Mouse (Mus musculus) small intestine, adult 2 months (tissue): ENCODE measurements around the gene Gm20388. TPM values are rescaled to one million over a fixed set of nuclear protein-coding genes. Genes with fewer than 3 reads are reported as not detected.

Experiments used
- H3K27ac ChIP-seq: fragments of 200-500 bp; 2 replicates; pipeline ENCODE4 v1.5.1; 2012; ENCODE audit warnings: low read depth, low read length, control low read depth, inconsistent platforms; ENCODE audit not compliant: insufficient read depth
- H3K27me3 ChIP-seq: fragments of 200-500 bp; 2 replicates; pipeline ENCODE4 v1.6.1; 2012; ENCODE audit warnings: mild to moderate bottlenecking, moderate library complexity, low read length, inconsistent platforms; ENCODE audit not compliant: control insufficient read depth, insufficient read depth
- H3K36me3 ChIP-seq: fragments of 200-500 bp; 2 replicates; pipeline ENCODE4 v1.6.1; 2012; ENCODE audit warnings: mild to moderate bottlenecking, low read length, control low read depth, inconsistent platforms; ENCODE audit not compliant: control insufficient read depth, insufficient read depth
- H3K4me1 ChIP-seq: fragments of 200-500 bp; 2 replicates; pipeline ENCODE4 v1.6.1; 2012; ENCODE audit warnings: low read length, inconsistent platforms, mixed read lengths; ENCODE audit not compliant: control insufficient read depth, insufficient read depth, insufficient read length
- H3K4me3 ChIP-seq: fragments of 200-500 bp; 2 replicates; pipeline ENCODE4 v1.5.1; 2012; ENCODE audit warnings: low read depth, mild to moderate bottlenecking, control low read depth, inconsistent platforms, low read length, moderate library complexity
- CTCF ChIP-seq: fragments of 200-500 bp; IDR thresholded peaks from 2 replicates; pipeline ENCODE4 v1.5.1; 2012; ENCODE audit warnings: low read depth, mild to moderate bottlenecking, control low read depth, inconsistent platforms, low read length, moderate library complexity, mixed read lengths; ENCODE audit not compliant: insufficient replicate concordance, insufficient read length; ENCODE audit errors: extremely low read depth
- POLR2A ChIP-seq: fragments of 200-500 bp; IDR thresholded peaks from 2 replicates; pipeline ENCODE4 v1.6.1; 2012; ENCODE audit warnings: low read depth, mild to moderate bottlenecking, control low read depth, inconsistent platforms, low read length, moderate library complexity
- WGBS: fragments of 180-500 bp; shearing (Covaris S2); methylation state at CpG from one replicate; pipeline ENCODE4 v1.1.7; 2018; 5-methylcytosine and 5-hydroxymethylcytosine counted together
- polyA plus RNA-seq: library from polyadenylated mRNA; depleted of rRNA; stranded (reverse); fragments of >200 nt; gene quantifications from 2 replicates; pipeline ENCODE4 v1.2.3, GENCODE M21; 2012

The Gm20388 gene
- polyA plus RNA-seq, 1 experiment = 37.3 TPM

GRCm38 (mm10) chr8:123113908-123114469, 3203.3 kb downstream of the Gm20388 start:
- Histone ChIP-seq H3K27me3 (peaks cover 29% of the 10 kb centered on the region), H3K36me3 (no peaks in the 10 kb centered on the region), H3K4me1 (peaks cover 9% of the 10 kb centered on the region), H3K4me3 (no peak overlapping the region), H3K27ac (no peak overlapping the region)
- WGBS = 40% methylated on average over 2 of the region's 2 CpGs
- TF ChIP-seq POLR2A (no peak), CTCF (no peak)

- Histone ChIP-seq H3K36me3 (no peaks in the 10 kb centered on the region), H3K27me3 (peaks cover 30% of the 10 kb centered on the region), H3K4me3 (no peak overlapping the region), H3K4me1 (peaks cover 9% of the 10 kb centered on the region), H3K27ac (no peak overlapping the region)
- no peak for TF ChIP-seq CTCF
- 12% methylated on average over 3 of the region's 3 CpGs for WGBS
Observed at GRCm38 (mm10) chr8:123114644-123115043, 3204.0 kb downstream of the Gm20388 start.

- WGBS = 2% methylated on average over 51 of the region's 51 CpGs
- peak within 1 kb of the TSS; percentile 56 for H3K4me3 ChIP-seq
- H3K4me1 ChIP-seq = peaks cover 9% of the 10 kb centered on the region
- TF ChIP-seq CTCF (no peak), POLR2A (no peak)
- H3K27ac ChIP-seq = no peak within 1 kb of the TSS
- no peaks in the 10 kb centered on the region for H3K36me3 ChIP-seq
- peaks cover 30% of the 10 kb centered on the region for H3K27me3 ChIP-seq
Observed at GRCm38 (mm10) chr8:123117127-123117731, 3206.6 kb downstream of the Gm20388 start, which contains the start of gene Cpne7. Gene Cpne7, plus strand, starts transcription at chr8:123117374.

- 4% methylated on average over 17 of the region's 17 CpGs for WGBS
- peak overlapping the region; percentile 56 for H3K4me3 ChIP-seq
Observed at GRCm38 (mm10) chr8:123117744-123118143, 3207.1 kb downstream of the Gm20388 start.

GRCm38 (mm10) chr8:123122059-123122458, 3211.4 kb downstream of the Gm20388 start:
- no peak overlapping the region for H3K27ac ChIP-seq
- no peaks in the 10 kb centered on the region for H3K36me3 ChIP-seq
- H3K4me1 ChIP-seq = peaks cover 14% of the 10 kb centered on the region
- TF ChIP-seq POLR2A (no peak), CTCF (no peak)
- WGBS = 63% methylated on average over 9 of the region's 9 CpGs
- no peak overlapping the region for H3K4me3 ChIP-seq
- peaks cover 22% of the 10 kb centered on the region for H3K27me3 ChIP-seq

More at GRCm38 (mm10) chr8:123117744-123118143, 3207.1 kb downstream of the Gm20388 start:
- H3K4me1 ChIP-seq = peaks cover 9% of the 10 kb centered on the region
- TF ChIP-seq CTCF (no peak), POLR2A (no peak)
- peaks cover 30% of the 10 kb centered on the region for H3K27me3 ChIP-seq
- H3K27ac ChIP-seq = no peak overlapping the region
- no peaks in the 10 kb centered on the region for H3K36me3 ChIP-seq

GRCm38 (mm10) chr8:123122670-123123069, 3212.0 kb downstream of the Gm20388 start:
- no peak overlapping the region for H3K4me3 ChIP-seq
- H3K27me3 ChIP-seq = peaks cover 20% of the 10 kb centered on the region
- H3K27ac ChIP-seq = no peak overlapping the region
- H3K4me1 ChIP-seq = peaks cover 7% of the 10 kb centered on the region
- TF ChIP-seq CTCF (no peak), POLR2A (no peak)
- WGBS = 72% methylated on average over 5 of the region's 5 CpGs
- H3K36me3 ChIP-seq = no peaks in the 10 kb centered on the region

GRCm38 (mm10) chr8:123126193-123126816, 3215.7 kb downstream of the Gm20388 start:
- H3K27ac ChIP-seq = no peak overlapping the region
- 7% methylated on average over 19 of the region's 19 CpGs for WGBS
- TF ChIP-seq CTCF (no peak), POLR2A (no peak)

More at GRCm38 (mm10) chr8:123126193-123126816, 3215.7 kb downstream of the Gm20388 start:
- Histone ChIP-seq H3K4me3 (no peak overlapping the region; the same call in 1 of the 2 replicates), H3K27me3 (0 out of 2 replicates have a peak, but pooled peaks cover 5% of the 10 kb centered on the region), H3K4me1 (peaks cover 5% of the 10 kb centered on the region), H3K36me3 (no peaks in the 10 kb centered on the region)
